Mouse (Mus musculus) embryonic facial prominence, embryonic 10.5 days (tissue): ENCODE results near the gene Bpifa6. TPM values are rescaled to one million over a fixed set of nuclear protein-coding genes. Genes with fewer than 3 reads are reported as not detected.

Source experiments
- polyA plus RNA-seq: library from polyadenylated mRNA; unstranded; fragments of >200 nt; fragmentation: Nextera tagmentation; extraction: Ambion mirVana; gene quantifications from 2 replicates; pipeline ENCODE4 v1.2.1, GENCODE M21; 2016

The Bpifa6 gene
- polyA plus RNA-seq, 1 experiment from 2014 or later, result not detected

Other genes starting within 250 kb of the Bpifa6 start
- gene Mapre1, start 233.7 kb upstream of the Bpifa6 start, polyA plus RNA-seq, result 306 and 312 TPM in 2 replicates
- gene Efcab8, start 195.0 kb upstream of the Bpifa6 start, polyA plus RNA-seq, result 0.14 TPM in 1 of 2 replicates, not detected in the other
- not detected in 2 replicates for gene Sun5, start 103.9 kb upstream of the Bpifa6 start, polyA plus RNA-seq
- gene Bpifb2, start 99.9 kb upstream of the Bpifa6 start, polyA plus RNA-seq, result not detected in 2 replicates
- gene Bpifb6, start 74.6 kb upstream of the Bpifa6 start, polyA plus RNA-seq, result not detected in 2 replicates
- not detected in 2 replicates for gene Bpifb3, start 56.7 kb upstream of the Bpifa6 start, polyA plus RNA-seq
- 0.10 and 0.16 TPM in 2 replicates for gene Bpifb4, start 36.7 kb upstream of the Bpifa6 start, polyA plus RNA-seq
- not detected in 2 replicates for gene Bpifa2, start 33.3 kb downstream of the Bpifa6 start, polyA plus RNA-seq
- gene Bpifa3, start 155.4 kb downstream of the Bpifa6 start, polyA plus RNA-seq, result not detected in 2 replicates
- not detected in 2 replicates for gene Bpifa1, start 167.9 kb downstream of the Bpifa6 start, polyA plus RNA-seq
- not detected in 2 replicates for gene Bpifa5, start 187.7 kb downstream of the Bpifa6 start, polyA plus RNA-seq
- gene Bpifb1, start 215.9 kb downstream of the Bpifa6 start, polyA plus RNA-seq, result not detected in 2 replicates
- gene Bpifb5, start 248.8 kb downstream of the Bpifa6 start, polyA plus RNA-seq, result 0.20 and 0.32 TPM in 2 replicates